Mouse (Mus musculus): ENCODE results near the gene Zmat3. TPM values are rescaled to one million over a fixed set of nuclear protein-coding genes. Genes with fewer than 3 reads are reported as not detected.

Gene Zmat3
- polyA plus RNA-seq, 1 experiment from 2014 or later: 7.0 TPM

DNA sequence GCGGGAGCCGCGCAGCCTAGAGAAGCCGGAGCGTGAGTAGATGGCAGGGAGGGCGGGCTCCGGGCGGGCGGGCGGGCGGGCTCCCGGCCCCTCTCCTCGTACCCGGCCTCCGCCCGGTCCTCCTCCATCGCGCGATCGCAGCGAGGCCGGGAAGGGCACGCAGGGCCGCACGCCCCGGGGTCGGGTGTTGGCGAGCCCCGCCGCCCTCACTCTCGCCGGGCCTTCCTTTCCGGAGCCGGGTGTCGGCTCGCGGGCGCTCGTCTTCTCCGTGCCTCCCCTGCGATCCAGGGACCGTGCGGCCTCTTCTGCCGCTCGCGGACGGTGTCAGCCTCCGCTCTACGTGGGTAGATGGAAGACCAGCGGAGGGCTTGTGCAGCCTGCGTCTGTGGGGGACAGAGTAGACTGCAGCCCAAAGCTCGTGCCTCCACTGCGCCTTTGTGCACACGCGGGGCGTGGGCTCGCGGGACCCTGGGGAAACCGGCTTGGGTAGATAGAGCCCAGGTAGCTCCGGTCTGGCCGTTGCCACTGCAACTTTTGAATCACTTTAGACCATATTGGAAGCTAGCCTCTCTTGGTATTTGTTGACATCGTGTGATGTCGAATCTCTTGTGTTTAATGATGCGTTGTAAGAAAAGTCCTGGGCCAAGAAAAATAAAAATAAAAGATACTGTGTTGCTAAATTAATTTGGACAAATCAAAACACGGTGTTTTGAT lies 31.8 kb upstream of the Zmat3 start, which contains the start of gene Pik3ca:
Gene Pik3ca (plus strand): TSS at position 211 of the 714 bp plus-strand sequence.
- H3K4me1 ChIP-seq: peaks cover 30% of the 10 kb centered on the region
- peak; percentile 77 for ATAC-seq (replicated peaks)
- peak within 1 kb of the TSS; percentile 92 for H3K9ac ChIP-seq
- no peaks in the 10 kb centered on the region for H3K9me3 ChIP-seq
- H3K36me3 ChIP-seq (replicated peaks): no peaks in the 10 kb centered on the region
- under 1% methylated on average over 55 of the region's 65 CpGs for WGBS
- no peaks in the 10 kb centered on the region for H3K27me3 ChIP-seq (replicated peaks)
- peak within 1 kb of the TSS; percentile 67 for H3K4me2 ChIP-seq
- H3K27ac ChIP-seq: peak within 1 kb of the TSS; percentile 95
- peak within 1 kb of the TSS; percentile 76 for H3K4me3 ChIP-seq

DNA sequence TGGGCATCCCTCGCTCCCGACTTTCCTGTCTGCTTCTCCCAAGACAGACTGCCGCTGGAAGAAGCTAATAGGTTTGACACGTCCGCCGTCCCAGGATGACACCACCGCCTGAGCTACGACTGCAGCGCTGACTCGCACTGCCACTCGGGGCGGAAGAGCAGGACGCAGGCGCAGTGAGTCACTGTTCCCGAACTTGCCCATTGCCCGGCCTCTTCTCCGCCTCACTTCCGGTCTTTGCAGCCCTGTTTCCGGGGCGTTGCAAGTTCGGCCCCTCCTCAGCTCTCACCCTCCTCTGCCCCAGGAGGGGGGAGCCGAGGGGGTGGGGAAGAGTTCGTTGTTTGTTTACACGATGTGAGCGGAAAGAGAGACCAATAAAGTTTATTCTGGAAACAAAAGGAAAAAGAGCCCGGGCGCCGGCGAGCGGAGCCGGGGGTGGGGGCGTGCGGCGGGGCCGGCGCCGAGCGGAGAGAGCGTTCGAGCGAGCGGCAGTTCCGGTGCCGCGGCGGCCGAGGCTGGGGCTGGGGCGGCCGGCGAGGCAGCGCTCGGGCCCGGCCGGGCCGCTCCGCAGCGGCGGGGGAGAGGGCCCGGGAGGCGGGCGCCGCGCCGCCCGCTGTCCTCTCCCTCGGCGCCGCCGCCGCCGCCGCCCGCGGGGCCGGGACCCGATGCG lies 31.1 kb upstream of the Zmat3 start:
- peak; percentile 99 for ATAC-seq (replicated peaks)
- Histone ChIP-seq H3K27ac (peak overlapping the region; percentile 95), H3K9ac (peak overlapping the region; percentile 92), H3K27me3 (replicated peaks) (no peaks in the 10 kb centered on the region), H3K4me1 (peaks cover 30% of the 10 kb centered on the region), H3K36me3 (replicated peaks) (no peaks in the 10 kb centered on the region), H3K4me3 (peak overlapping the region; percentile 76), H3K9me3 (no peaks in the 10 kb centered on the region), H3K4me2 (peak overlapping the region; percentile 67)
- WGBS: under 1% methylated on average over 60 of the region's 77 CpGs

DNA sequence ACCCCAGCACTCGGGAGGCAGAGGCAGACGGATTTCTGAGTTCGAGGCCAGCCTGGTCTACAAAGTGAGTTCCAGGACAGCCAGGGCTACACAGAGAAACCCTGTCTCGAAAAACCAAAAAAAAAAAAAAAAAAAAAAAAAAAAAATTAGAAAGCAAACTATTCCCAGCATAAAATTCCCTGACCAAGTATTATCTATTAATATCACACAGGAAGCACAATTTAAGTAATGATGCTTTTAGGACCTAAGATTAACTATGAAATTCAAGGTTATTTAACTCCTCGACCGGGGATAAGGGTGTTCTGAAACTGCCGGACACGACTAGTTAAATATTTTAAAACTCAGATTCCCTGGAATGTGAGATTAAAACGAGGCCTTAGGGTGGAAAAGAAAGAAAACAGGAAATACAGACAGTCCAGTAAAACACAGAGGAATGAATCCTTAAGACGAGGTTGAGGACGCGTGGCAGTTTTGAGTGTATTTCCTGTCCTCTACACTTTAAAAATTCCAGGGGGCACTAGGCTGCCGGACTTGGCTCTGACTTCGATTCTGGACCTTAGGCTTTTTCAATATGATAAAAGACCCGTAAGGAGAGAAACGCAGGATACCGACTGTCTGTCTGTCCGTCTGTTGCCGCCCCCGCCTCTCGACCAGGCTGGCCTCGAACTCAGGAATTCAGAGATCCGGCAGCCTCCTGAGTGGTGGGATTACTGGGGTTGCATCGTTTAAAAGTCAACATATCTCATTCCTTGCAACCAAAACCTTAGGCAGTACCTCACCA lies 30.1 kb upstream of the Zmat3 start:
- no peaks in the 10 kb centered on the region for H3K36me3 ChIP-seq (replicated peaks)
- H3K4me2 ChIP-seq: peak overlapping the region; percentile 67
- WGBS: 29% methylated on average over 24 of the region's 24 CpGs
- H3K4me3 ChIP-seq: peak overlapping the region; percentile 76
- peak overlapping the region; percentile 92 for H3K9ac ChIP-seq
- no peak; the same call in 1 of the 2 replicates for ATAC-seq (replicated peaks)
- H3K27ac ChIP-seq: peak overlapping the region; percentile 95
- H3K4me1 ChIP-seq: peaks cover 30% of the 10 kb centered on the region
- no peaks in the 10 kb centered on the region for H3K9me3 ChIP-seq
- no peaks in the 10 kb centered on the region for H3K27me3 ChIP-seq (replicated peaks)

DNA sequence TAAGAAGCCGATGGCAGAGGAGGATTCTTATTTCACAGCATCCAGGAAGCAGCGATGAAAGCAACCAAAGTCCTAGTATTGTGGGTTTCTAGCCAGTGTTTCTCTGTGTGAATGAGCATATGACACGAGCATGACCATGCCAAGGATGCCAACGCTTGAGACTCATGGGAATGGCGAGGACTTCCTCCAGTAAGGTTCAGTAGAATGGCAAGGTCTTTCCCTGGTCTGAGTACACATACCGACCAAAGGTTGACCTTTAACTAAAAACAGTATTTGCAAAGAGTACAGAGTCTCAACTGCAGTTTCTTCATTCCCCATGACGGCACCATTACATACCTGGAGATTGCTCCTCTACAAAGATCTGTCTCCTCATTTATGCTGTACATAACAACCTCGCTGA lies 28.2 kb upstream of the Zmat3 start:
- H3K27me3 ChIP-seq (replicated peaks): no peaks in the 10 kb centered on the region
- WGBS: 91% methylated on average over 8 of the region's 8 CpGs
- no peak overlapping the region for H3K27ac ChIP-seq
- H3K9me3 ChIP-seq: no peaks in the 10 kb centered on the region
- no peak overlapping the region for H3K9ac ChIP-seq
- no peak for ATAC-seq (replicated peaks)
- H3K4me2 ChIP-seq: no peak overlapping the region
- no peaks in the 10 kb centered on the region for H3K36me3 ChIP-seq (replicated peaks)
- H3K4me1 ChIP-seq: peaks cover 12% of the 10 kb centered on the region
- no peak overlapping the region for H3K4me3 ChIP-seq

DNA sequence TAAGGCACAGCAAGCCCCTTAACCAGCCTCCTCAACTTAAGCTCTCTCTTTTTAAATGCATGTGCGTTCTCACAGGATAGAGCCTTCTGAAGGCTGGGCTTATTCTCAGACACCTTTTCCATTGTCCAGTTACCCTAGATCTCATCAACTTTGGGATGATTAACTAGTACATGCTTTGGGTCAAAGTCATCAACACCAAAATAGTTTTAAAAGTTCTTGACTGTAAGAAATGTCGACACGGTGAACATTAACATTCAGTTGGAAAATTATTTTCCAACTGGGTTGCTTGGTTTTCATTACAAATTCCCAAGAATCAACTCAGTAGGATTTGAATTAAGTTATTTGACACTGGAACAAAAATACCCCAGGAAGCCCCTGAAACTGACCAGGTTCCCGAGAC lies 27.0 kb upstream of the Zmat3 start:
- no peaks in the 10 kb centered on the region for H3K9me3 ChIP-seq
- WGBS: 92% methylated on average over 4 of the region's 4 CpGs
- H3K36me3 ChIP-seq (replicated peaks): no peaks in the 10 kb centered on the region
- H3K27ac ChIP-seq: no peak overlapping the region
- H3K4me2 ChIP-seq: no peak overlapping the region
- H3K9ac ChIP-seq: no peak overlapping the region
- H3K4me3 ChIP-seq: no peak overlapping the region
- H3K4me1 ChIP-seq: peaks cover 6% of the 10 kb centered on the region
- no peak for ATAC-seq (replicated peaks)
- H3K27me3 ChIP-seq (replicated peaks): no peaks in the 10 kb centered on the region

DNA sequence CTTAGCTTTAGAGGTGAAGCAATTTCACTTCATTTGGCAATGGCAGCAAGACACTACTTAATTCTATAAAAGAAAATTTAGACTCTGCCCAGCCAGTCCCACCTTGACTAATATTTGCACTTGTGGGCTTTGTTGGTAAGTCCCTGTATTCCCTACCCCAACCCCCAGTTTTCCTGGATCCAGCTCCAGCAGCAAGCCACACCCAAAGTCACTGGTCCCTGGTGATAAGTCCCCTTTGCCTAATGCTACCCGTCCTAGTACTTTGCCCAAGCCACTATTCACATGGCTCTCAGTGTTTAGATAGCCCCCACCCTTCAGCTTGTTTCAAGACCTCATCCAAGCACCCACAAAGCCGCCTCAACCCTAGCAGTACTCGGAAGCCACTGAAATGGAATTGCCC lies 15.7 kb upstream of the Zmat3 start:
- H3K9ac ChIP-seq: no peak overlapping the region
- no peak overlapping the region for H3K4me2 ChIP-seq
- H3K27me3 ChIP-seq (replicated peaks): no peaks in the 10 kb centered on the region
- ATAC-seq (replicated peaks): no peak
- H3K27ac ChIP-seq: no peak overlapping the region
- no peak overlapping the region for H3K4me3 ChIP-seq
- no peaks in the 10 kb centered on the region for H3K4me1 ChIP-seq
- no peaks in the 10 kb centered on the region for H3K9me3 ChIP-seq
- H3K36me3 ChIP-seq (replicated peaks): no peaks in the 10 kb centered on the region
- 81% methylated on average over 3 of the region's 3 CpGs for WGBS

DNA sequence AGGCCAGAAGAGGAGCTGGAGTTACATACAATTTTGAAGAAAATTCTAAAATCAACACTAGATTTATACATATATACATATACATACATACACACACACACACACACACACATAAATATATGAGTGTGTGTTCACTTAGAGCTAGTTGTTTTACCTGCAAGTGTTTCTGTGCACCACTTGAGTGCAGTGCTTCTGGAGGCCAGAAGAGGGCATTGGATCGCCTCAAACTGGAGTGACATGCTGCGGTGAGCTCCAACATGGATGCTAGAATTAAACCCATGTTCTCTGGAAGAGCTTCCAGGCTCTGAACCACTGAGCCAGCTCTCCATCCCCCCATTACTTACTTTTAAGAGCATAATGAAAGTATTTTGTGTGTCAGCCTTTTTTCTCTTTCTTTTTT lies 14.1 kb upstream of the Zmat3 start:
- Histone ChIP-seq H3K27me3 (replicated peaks) (no peaks in the 10 kb centered on the region), H3K4me3 (no peak overlapping the region), H3K9me3 (no peaks in the 10 kb centered on the region), H3K9ac (no peak overlapping the region), H3K36me3 (replicated peaks) (no peaks in the 10 kb centered on the region), H3K4me1 (no peaks in the 10 kb centered on the region), H3K4me2 (no peak overlapping the region), H3K27ac (no peak overlapping the region)
- WGBS: 39% methylated on average over 2 of the region's 2 CpGs
- ATAC-seq (replicated peaks): no peak

DNA sequence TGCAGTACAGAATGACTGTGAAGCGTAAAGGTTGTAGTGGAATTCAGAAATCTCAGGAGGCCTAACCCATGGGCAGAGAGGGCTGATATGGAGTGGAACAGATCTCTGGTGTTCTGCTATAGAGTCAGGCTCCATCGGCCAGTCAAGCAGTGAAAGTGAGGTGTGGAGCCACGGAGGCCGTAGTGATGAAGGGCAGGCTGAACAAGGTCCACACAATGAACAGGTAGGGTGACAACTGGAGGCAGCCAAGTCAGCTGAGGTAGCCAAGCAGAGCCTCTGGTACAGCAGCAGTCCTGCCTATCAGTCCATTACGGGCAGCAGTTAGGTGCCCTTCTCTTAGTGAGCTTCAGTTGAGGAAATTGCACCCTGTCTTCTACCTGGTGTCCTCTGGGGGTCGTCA lies 7.4 kb upstream of the Zmat3 start:
- Histone ChIP-seq H3K9ac (no peak overlapping the region), H3K36me3 (replicated peaks) (no peaks in the 10 kb centered on the region), H3K9me3 (no peaks in the 10 kb centered on the region), H3K4me2 (no peak overlapping the region), H3K27me3 (replicated peaks) (no peaks in the 10 kb centered on the region), H3K4me3 (no peak overlapping the region), H3K27ac (no peak overlapping the region), H3K4me1 (no peaks in the 10 kb centered on the region)
- WGBS: 91% methylated on average over 6 of the region's 6 CpGs
- no peak for ATAC-seq (replicated peaks)

DNA sequence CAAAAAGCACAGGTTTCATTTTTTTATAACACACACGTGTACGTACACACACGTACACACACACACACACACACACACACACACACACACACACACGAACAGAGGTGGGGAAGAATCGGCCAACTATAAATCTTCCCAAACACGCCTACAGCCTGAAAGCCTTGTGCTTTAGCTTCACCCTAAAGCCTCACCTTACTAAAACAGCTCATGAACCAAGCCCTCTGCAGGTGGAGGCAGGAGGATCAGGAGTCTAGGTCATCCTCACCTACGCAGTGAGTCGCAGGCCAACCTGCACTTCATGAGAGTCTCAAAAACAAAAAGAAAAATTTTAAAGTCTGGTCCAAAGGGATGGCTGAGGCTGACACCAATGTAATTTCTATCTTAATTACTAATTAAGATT lies 6.7 kb upstream of the Zmat3 start:
- H3K9me3 ChIP-seq: no peaks in the 10 kb centered on the region
- no peaks in the 10 kb centered on the region for H3K36me3 ChIP-seq (replicated peaks)
- no peak overlapping the region for H3K4me3 ChIP-seq
- H3K27ac ChIP-seq: no peak overlapping the region
- 89% methylated on average over 8 of the region's 8 CpGs for WGBS
- ATAC-seq (replicated peaks): no peak
- no peaks in the 10 kb centered on the region for H3K27me3 ChIP-seq (replicated peaks)
- H3K4me2 ChIP-seq: no peak overlapping the region
- no peaks in the 10 kb centered on the region for H3K4me1 ChIP-seq
- H3K9ac ChIP-seq: no peak overlapping the region

DNA sequence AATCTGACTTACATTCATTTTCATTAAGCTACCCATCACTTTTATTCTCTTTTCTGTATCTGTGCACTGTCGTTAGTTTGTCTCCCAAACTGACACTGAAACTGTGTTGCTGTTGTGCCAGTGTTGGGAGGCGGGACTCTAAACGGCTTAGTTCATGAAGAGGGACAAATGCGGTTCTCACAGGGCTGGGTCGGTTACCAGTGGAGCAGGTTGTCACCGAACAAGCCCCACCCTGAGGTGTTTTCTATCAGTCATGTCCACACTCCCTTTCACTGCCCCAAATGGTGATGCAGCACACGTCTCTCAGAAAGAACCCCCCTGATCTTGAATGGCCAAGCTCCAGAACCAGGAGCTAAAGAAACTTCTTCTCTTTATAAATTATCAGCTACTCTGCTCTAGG lies 6.1 kb upstream of the Zmat3 start:
- Histone ChIP-seq H3K9ac (no peak overlapping the region), H3K4me1 (no peaks in the 10 kb centered on the region), H3K27ac (no peak overlapping the region), H3K4me2 (no peak overlapping the region), H3K9me3 (no peaks in the 10 kb centered on the region), H3K4me3 (no peak overlapping the region), H3K36me3 (replicated peaks) (no peaks in the 10 kb centered on the region), H3K27me3 (replicated peaks) (no peaks in the 10 kb centered on the region)
- WGBS: 73% methylated on average over 7 of the region's 7 CpGs
- no peak for ATAC-seq (replicated peaks)

DNA sequence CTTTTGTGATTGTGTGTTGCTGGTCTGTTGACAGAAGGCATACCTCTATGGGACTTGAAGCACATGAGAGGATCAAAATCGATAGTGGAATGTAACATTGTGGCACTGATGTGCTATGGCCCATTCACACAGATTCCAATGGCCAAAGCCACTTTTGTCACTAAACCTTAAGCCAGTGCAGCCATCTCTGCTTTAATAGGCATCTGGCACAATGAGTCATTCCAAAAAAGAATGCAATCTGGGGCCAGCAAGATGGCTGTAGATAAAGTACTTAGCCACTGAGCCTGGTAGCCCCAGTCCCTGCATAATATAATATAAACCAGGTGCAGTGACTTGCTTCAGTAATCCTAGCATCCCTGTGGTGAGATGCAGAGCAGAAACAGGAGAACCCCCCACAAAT lies 1.7 kb upstream of the Zmat3 start:
- Histone ChIP-seq H3K4me1 (peaks cover 22% of the 10 kb centered on the region), H3K36me3 (replicated peaks) (no peaks in the 10 kb centered on the region), H3K9ac (no peak overlapping the region), H3K4me3 (no peak overlapping the region), H3K4me2 (no peak overlapping the region), H3K27me3 (replicated peaks) (no peaks in the 10 kb centered on the region), H3K9me3 (no peaks in the 10 kb centered on the region), H3K27ac (no peak overlapping the region)
- no peak for ATAC-seq (replicated peaks)
- 88% methylated on average over 1 of the region's 1 CpGs for WGBS

DNA sequence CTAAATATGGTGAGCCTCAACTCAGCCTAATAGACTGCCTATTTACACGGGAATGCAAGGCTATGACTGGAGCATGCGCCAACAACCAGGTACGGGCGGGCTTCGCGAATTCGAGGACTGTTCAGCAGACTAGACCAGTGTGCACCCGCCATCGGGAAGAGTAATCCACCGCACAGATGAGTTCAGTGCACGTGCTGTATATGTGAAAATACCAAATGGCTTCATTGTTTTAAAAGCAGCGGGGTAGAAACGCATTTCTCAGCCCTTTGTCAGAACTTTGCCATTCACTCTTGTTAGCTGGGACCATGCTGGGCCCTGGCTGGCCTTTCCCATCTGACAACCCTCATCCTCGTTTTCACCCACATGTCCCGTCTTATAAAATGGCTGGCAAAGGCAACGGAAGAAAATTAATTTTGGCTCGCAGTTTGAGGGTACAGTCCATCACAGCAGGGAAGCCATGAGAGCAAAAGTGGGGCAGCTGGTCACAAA lies 476 bp upstream of the Zmat3 start:
- Histone ChIP-seq H3K4me2 (peak overlapping the region; percentile 80), H3K4me3 (peak overlapping the region; percentile 95), H3K36me3 (replicated peaks) (no peaks in the 10 kb centered on the region), H3K27me3 (replicated peaks) (no peaks in the 10 kb centered on the region), H3K4me1 (peaks cover 23% of the 10 kb centered on the region), H3K9ac (peak overlapping the region; percentile 95), H3K27ac (peak overlapping the region; percentile 96), H3K9me3 (no peaks in the 10 kb centered on the region)
- ATAC-seq (replicated peaks): peak; percentile 67
- 57% methylated on average over 17 of the region's 17 CpGs for WGBS
